8 mouse cellular contexts compared by ENCODE assay signal in the genomic region with DNA sequence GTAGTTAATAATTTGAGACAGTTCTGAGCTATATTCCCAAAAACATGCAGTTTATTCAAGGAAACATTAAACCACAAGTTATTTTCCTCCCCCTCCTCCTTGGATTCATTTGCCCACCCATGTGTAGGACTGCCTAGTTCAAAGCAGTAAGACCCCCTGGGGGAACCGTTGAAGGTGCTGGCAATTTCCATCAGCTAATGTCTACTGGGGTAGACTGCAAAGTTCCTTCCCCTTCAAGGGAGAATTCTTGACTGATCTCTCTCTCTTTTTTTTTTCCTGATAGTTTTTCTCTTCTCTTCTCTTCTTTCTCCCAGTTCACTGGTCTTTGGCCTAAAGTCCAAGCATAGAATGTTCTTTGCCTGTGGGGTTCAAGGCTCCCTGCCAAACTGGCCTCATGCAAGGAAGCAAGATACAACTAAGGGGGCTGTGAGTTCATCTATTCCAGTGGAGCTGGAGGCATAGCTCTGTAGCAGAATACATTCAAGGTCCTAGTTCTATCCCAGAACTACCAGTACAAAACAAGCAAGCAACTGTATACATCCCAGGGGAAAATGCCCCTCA. TPM values are rescaled to one million over a fixed set of nuclear protein-coding genes. Genes with fewer than 3 reads are reported as not detected.
DNase-seq lines count a peak whose midpoint lies in the region; ATAC-seq lines count a peak whose summit lies in the region.

No protein-coding gene starts in this region.

- DNase-seq in heart, adult 9 months (ENCODE audit: low spot score in 2 of 2), result no peak
- DNase-seq in frontal cortex, adult 2 months (ENCODE audit: extremely low spot score in 1 of 2, low spot score in 1 of 2), result no peak
- no peak for DNase-seq in left cerebral cortex, postnatal 10 days (ENCODE audit: extremely low spot score in 1 of 2, low spot score in 2 of 2)

- no peaks in the 10 kb centered on the region for H3K36me3 ChIP-seq in heart, embryonic 16.5 days (ENCODE audit: control insufficient read depth, insufficient read depth)
- no peaks in the 10 kb centered on the region for H3K36me3 ChIP-seq in embryonic facial prominence, embryonic 15.5 days
- no peaks in the 10 kb centered on the region for H3K36me3 ChIP-seq in hindbrain, embryonic 16.5 days (ENCODE audit: control insufficient read depth, insufficient read depth, low read length)
- H3K36me3 ChIP-seq in limb, embryonic 15.5 days, result no peaks in the 10 kb centered on the region

- H3K4me1 ChIP-seq in heart, embryonic 16.5 days (ENCODE audit: control insufficient read depth, insufficient read depth, low read length), result no peaks in the 10 kb centered on the region
- H3K4me1 ChIP-seq in embryonic facial prominence, embryonic 15.5 days, result no peaks in the 10 kb centered on the region
- H3K4me1 ChIP-seq in hindbrain, embryonic 16.5 days (ENCODE audit: control insufficient read depth, insufficient read depth, low read depth, low read length), result no peaks in the 10 kb centered on the region
- H3K4me1 ChIP-seq in limb, embryonic 15.5 days, result 0 out of 2 replicates have a peak, but pooled peaks cover 5% of the 10 kb centered on the region

- H3K4me2 ChIP-seq in heart, embryonic 16.5 days (ENCODE audit: low read depth, low read length), result peak overlapping the region; percentile 68
- peak overlapping the region; percentile 53 for H3K4me2 ChIP-seq in embryonic facial prominence, embryonic 15.5 days (replicated peaks)
- H3K4me2 ChIP-seq in hindbrain, embryonic 16.5 days (ENCODE audit: low read length), result peak overlapping the region; percentile 68
- peak overlapping the region; percentile 45 for H3K4me2 ChIP-seq in limb, embryonic 15.5 days

- intact Hi-C loops in left cerebral cortex, postnatal 10 days (cut with DNase I), result no loop called here

- no peak overlapping the region for H3K9ac ChIP-seq in heart, embryonic 16.5 days (ENCODE audit: low read length)
- no peak overlapping the region for H3K9ac ChIP-seq in embryonic facial prominence, embryonic 15.5 days
- no peak overlapping the region for H3K9ac ChIP-seq in hindbrain, embryonic 16.5 days (ENCODE audit: low read depth, low read length)
- no peak overlapping the region for H3K9ac ChIP-seq in limb, embryonic 15.5 days

- no peaks in the 10 kb centered on the region for H3K27me3 ChIP-seq in heart, embryonic 16.5 days (ENCODE audit: control insufficient read depth, insufficient read depth, low read length)
- no peaks in the 10 kb centered on the region for H3K27me3 ChIP-seq in embryonic facial prominence, embryonic 15.5 days
- H3K27me3 ChIP-seq in hindbrain, embryonic 16.5 days (replicated peaks; ENCODE audit: control insufficient read depth, insufficient read depth, low read length), result no peaks in the 10 kb centered on the region
- no peaks in the 10 kb centered on the region for H3K27me3 ChIP-seq in limb, embryonic 15.5 days

- no peaks in the 10 kb centered on the region for H3K9me3 ChIP-seq in heart, embryonic 16.5 days (replicated peaks; ENCODE audit: control insufficient read depth, low read length)
- H3K9me3 ChIP-seq in embryonic facial prominence, embryonic 15.5 days (replicated peaks), result no peaks in the 10 kb centered on the region
- H3K9me3 ChIP-seq in hindbrain, embryonic 16.5 days (ENCODE audit: control insufficient read depth, low read length), result no peaks in the 10 kb centered on the region
- H3K9me3 ChIP-seq in limb, embryonic 15.5 days, result no peaks in the 10 kb centered on the region

- H3K27ac ChIP-seq in heart, embryonic 16.5 days (ENCODE audit: low read length), result no peak overlapping the region
- H3K27ac ChIP-seq in embryonic facial prominence, embryonic 15.5 days (replicated peaks), result no peak overlapping the region
- H3K27ac ChIP-seq in hindbrain, embryonic 16.5 days (ENCODE audit: low read depth, low read length), result no peak overlapping the region
- H3K27ac ChIP-seq in limb, embryonic 15.5 days, result no peak overlapping the region

- 21% methylated on average over 1 of the region's 1 CpGs for WGBS in heart, embryonic 16.5 days
- 47% methylated on average over 1 of the region's 1 CpGs for WGBS in embryonic facial prominence, embryonic 15.5 days
- 11% methylated on average over 1 of the region's 1 CpGs for WGBS in hindbrain, embryonic 16.5 days
- 52% methylated on average over 1 of the region's 1 CpGs for WGBS in limb, embryonic 15.5 days

- H3K4me3 ChIP-seq in heart, embryonic 16.5 days (ENCODE audit: low read length), result peak overlapping the region; percentile 50
- no peak overlapping the region for H3K4me3 ChIP-seq in embryonic facial prominence, embryonic 15.5 days (replicated peaks)
- no peak overlapping the region for H3K4me3 ChIP-seq in hindbrain, embryonic 16.5 days (ENCODE audit: low read length)
- H3K4me3 ChIP-seq in limb, embryonic 15.5 days, result no peak overlapping the region

- no peak for ATAC-seq in heart, embryonic 16.5 days (replicated peaks; ENCODE audit: extremely low read depth, insufficient read depth, low FRiP score)
- no peak for ATAC-seq in embryonic facial prominence, embryonic 15.5 days (ENCODE audit: insufficient number of reproducible peaks, low FRiP score, low TSS enrichment, low read depth)
- ATAC-seq in hindbrain, embryonic 16.5 days, result no peak
- no peak for ATAC-seq in limb, embryonic 15.5 days (ENCODE audit: insufficient number of reproducible peaks, low FRiP score, low TSS enrichment, low read depth)
- no peak for ATAC-seq in monocyte, adult 5-6 weeks (replicated peaks; ENCODE audit: insufficient number of reproducible peaks, low FRiP score, low TSS enrichment, poor library complexity, severe bottlenecking)

RNA-seq across cellular contexts. Expression of gene Rgn, which starts 0.6 kb away (rescaled TPM):
- polyA plus RNA-seq in heart, embryonic 16.5 days (2015; fragmentation: Nextera tagmentation; extraction: Ambion mirVana), result 1.3 and 1.4 TPM in 2 replicates
- 0.29 and 0.30 TPM in 2 replicates for polyA plus RNA-seq in embryonic facial prominence, embryonic 15.5 days (2015; fragmentation: Nextera tagmentation; extraction: Ambion mirVana)
- polyA plus RNA-seq in hindbrain, embryonic 16.5 days (2015; fragmentation: Nextera tagmentation; extraction: Ambion mirVana), result 0.54 and 0.93 TPM in 2 replicates
- 0.31 and 0.68 TPM in 2 replicates for polyA plus RNA-seq in limb, embryonic 15.5 days (2015; fragmentation: Nextera tagmentation; extraction: Ambion mirVana)
- not detected in 3 replicates for total RNA-seq in monocyte, adult 5-6 weeks (2017)
- polyA plus RNA-seq in frontal cortex, adult 2 months (2012; rRNA removed), result 0.15 and 0.26 TPM in 2 replicates
- total RNA-seq in left cerebral cortex, postnatal 10 days (2021), result under 1 TPM; 0.22 to 0.49 TPM
